Mouse (Mus musculus) T-helper 2 cell (primary cell): ENCODE results near the gene Cfap97d2.

Source experiments
- in situ Hi-C: fragments of 300-600 bp; cut with MboI, MseI; formaldehyde crosslinking; loops from one replicate; pipeline ENCODE4 v1.15.1; 2025; ENCODE audit warnings: high pct_unique_total_duplicates

Cfap97d2 gene

GRCm38 (mm10) chr8:13705668-13706067 lies at the start of gene Cfap97d2:
Gene Cfap97d2 (plus strand): TSS chr8:13705889.
- in situ Hi-C loops = no loop called here

DNA sequence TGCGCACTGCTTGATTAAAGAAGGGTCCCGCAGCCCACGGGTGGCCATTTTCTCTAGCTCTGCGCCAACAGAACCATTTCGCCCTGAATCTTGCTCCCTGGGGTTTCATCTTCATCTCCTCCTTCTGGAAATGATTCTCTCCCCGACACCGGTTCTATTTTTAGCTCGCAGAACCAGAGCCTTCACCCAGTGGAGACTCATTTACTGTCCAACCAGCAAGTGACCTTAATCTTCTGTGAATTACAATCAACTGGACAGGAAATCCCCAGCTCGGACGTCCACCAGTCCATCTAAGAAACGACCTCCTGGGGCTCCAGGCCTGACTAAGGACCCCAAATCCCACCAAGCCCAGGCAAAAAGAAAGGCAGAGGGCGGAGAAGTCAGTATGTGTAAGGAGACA lies 48.2 kb upstream of the Cfap97d2 start:
- in situ Hi-C loops = loop anchor here (10.0 kb wide), 2 partner anchors 53 to 1077 kb away; no protein-coding TSS in a partner anchor

GRCm38 (mm10) chr8:13660323-13660722 lies 45.4 kb upstream of the Cfap97d2 start:
- in situ Hi-C loops = no loop called here

- in situ Hi-C loops = no loop called here
Observed at GRCm38 (mm10) chr8:13664711-13665210, 40.9 kb upstream of the Cfap97d2 start.

GRCm38 (mm10) chr8:13665538-13665937 lies 40.2 kb upstream of the Cfap97d2 start:
- in situ Hi-C loops = no loop called here

- in situ Hi-C loops = no loop called here
Observed at GRCm38 (mm10) chr8:13665944-13666343, 39.7 kb upstream of the Cfap97d2 start.

GRCm38 (mm10) chr8:13667917-13668316 lies 37.8 kb upstream of the Cfap97d2 start:
- in situ Hi-C loops = no loop called here

DNA sequence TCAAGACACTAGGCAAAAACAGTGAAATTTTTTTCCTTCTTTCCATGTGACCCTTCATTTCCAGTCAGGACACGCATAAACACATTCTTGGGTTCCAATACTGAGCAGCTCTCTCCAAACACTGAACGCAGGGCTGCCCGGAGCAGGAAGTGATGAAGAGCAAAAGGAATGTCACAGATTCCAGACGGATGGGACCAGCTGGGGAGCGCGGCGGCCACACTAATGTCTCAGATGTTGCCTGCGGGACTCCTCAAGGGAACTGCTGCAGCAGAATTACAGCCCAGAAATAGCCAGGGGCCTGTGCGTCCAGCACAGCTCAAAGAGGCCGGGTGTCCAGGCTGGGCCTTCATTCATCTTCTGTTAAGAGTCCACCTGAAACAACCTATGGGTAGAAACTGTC lies 37.3 kb upstream of the Cfap97d2 start:
- in situ Hi-C loops = no loop called here

DNA sequence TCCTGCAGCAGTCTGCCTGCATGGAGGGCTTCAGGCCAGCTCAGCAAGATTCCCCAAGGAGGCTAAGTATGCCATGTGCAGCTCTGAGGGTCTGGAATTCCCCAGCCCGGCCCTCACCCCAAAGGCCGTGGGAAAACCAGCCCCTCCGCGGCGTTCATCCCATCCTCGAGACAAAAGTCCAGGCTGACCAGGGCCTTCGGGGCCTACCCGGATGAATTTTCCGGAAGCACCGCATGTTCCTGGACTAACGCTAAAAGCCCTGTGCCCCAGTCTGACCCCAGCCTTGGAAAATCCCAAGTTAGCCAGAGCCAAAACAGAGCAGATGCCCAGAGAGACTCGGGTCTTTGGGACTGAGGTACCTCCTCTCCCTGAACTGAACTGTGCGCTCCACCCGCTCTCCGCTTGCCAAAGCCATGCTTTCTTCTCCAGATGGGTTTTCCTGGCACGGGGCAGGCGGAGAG lies 35.6 kb upstream of the Cfap97d2 start:
- in situ Hi-C loops = loop anchor here (10.0 kb wide), 2 partner anchors 465 to 1305 kb away; partner anchors contain the start of gene Grtp1

- in situ Hi-C loops = loop anchor here (10.0 kb wide), 2 partner anchors 467 to 1303 kb away; partner anchors contain the start of gene Grtp1
Observed at GRCm38 (mm10) chr8:13671246-13672003, 34.3 kb upstream of the Cfap97d2 start.

DNA sequence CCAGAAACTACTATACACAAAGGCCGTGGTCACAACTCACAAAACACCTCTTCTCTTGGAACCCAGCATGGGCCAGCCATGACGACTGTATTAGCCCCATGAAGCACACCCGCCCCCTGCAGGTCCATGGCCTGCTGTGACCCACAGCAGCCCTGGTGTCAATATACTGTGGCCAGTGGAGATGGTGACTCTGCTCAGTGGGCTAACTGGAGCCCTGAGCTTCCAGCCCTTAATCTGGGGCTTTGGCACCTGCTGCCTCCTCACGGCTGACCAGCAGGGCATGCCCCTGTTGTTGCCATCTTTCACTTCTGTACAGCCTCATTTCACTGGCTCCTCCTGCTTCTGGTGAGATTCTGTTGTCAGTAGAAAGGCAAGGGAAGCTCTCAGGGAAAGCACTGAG lies 32.5 kb upstream of the Cfap97d2 start:
- in situ Hi-C loops = loop anchor here (10.0 kb wide), 2 partner anchors 468 to 1302 kb away; partner anchors contain the start of gene Grtp1

GRCm38 (mm10) chr8:13674294-13675010 lies 31.2 kb upstream of the Cfap97d2 start:
- in situ Hi-C loops = loop anchor here (5.0 to 10.0 kb wide), 3 partner anchors 72 to 1300 kb away; partner anchors contain the start of gene Grtp1

- in situ Hi-C loops = loop anchor here (5.0 to 10.0 kb wide), 3 partner anchors 73 to 1300 kb away; partner anchors contain the start of gene Grtp1
Observed at GRCm38 (mm10) chr8:13675121-13675520, 30.6 kb upstream of the Cfap97d2 start.

DNA sequence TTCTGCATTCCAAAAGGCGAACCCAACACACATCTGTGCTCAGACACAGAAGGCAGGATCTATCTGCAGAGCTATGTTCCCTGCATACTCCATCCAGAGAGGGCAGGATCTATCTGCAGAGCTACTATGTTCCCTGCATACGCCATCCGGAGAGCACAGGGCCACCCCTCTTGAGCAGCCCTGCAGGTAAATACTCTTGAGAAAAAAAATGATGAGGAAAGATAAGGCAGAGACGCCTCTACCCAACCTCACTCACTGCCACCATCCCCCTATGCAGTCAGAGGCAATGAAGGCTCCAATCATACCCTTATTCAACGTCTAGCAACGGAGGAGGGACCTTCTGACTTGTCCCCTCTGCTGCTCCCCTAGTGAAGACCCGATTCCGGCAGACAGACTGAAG lies 30.2 kb upstream of the Cfap97d2 start:
- in situ Hi-C loops = loop anchor here (5.0 to 10.0 kb wide), 3 partner anchors 73 to 1299 kb away; partner anchors contain the start of gene Grtp1

DNA sequence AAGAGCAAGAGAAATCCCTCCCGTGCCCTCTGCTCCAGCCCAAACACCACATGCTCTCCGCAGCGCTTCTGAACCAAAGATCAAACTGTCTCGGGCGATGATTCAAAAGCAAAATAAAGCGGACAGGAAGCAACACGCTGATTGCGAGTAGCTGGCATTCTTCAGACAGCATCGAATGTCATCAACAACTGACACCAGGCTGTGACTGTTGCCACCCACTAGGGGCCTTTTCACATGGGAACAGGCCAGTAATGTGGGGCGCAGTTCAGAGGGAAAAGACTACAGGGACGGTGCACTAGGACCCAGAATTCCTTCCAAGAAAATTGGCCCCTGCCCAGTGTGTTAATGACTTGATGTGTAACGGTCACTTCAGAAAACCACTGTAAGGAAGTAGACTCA lies 29.4 kb upstream of the Cfap97d2 start:
- in situ Hi-C loops = loop anchor here (5.0 to 10.0 kb wide), 3 partner anchors 74 to 1298 kb away; partner anchors contain the start of gene Grtp1

DNA sequence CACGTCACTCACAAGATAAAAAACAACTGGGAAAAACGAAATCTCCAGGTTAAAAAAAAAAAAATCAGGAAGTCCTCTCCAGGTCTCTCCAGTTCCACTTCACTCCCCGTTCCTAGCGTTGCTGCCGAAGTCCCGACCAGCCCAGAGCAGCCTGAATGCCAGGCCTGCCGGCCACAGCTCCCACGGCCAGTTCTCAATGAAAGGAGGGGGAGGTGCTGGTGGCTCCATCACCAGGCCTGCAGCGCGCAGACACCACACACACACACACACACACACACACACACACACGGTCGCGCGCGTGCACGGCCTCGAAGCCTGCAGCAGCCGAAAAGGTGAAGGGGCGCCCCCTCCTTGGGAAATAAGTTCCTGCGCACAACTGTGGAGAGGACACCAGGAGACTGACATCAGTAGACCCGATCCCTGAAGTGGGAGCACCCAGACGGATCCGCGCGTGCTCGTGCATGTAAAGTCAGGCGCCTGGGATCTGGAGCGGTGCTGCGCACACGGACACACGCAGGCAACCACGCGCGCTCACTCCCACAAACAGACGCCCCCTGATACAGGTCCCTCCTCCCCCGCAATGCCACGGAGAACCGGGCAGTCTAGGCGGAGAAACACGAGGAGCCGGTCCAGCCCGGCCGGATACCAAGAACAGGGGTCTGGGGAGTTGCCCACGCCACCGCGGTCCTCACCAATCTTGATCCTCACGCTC lies 28.8 kb upstream of the Cfap97d2 start:
- in situ Hi-C loops = loop anchor here (5.0 to 10.0 kb wide), 3 partner anchors 75 to 1298 kb away; partner anchors contain the start of gene Grtp1

- in situ Hi-C loops = loop anchor here (5.0 to 10.0 kb wide), 3 partner anchors 75 to 1297 kb away; partner anchors contain the start of gene Grtp1
Observed at GRCm38 (mm10) chr8:13677413-13677883, 28.2 kb upstream of the Cfap97d2 start, which contains the start of gene Rasa3. Gene Rasa3 (minus strand): TSS chr8:13677603.

- in situ Hi-C loops = loop anchor here (5.0 to 10.0 kb wide), 3 partner anchors 76 to 1297 kb away; partner anchors contain the start of gene Grtp1
Observed at GRCm38 (mm10) chr8:13678182-13678581, 27.5 kb upstream of the Cfap97d2 start.

DNA sequence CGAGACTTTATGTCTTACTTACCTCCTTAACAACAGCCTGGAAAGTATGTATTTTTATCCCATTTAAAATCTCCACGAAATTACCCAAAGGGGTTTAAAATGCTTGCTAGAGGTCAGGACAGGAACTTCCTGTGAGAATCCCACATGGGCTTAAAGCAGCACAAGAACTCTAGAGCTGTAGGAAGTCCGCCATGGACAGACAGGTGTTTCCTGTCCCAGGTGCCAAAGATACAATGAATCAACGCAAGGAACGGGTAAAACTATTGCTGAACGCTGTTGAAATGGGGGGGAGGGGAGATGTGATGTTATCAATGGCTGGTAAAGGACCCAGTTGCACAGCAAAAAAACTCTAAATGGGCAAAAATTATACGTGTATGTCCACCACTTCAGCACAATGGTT lies 21.6 kb upstream of the Cfap97d2 start:
- in situ Hi-C loops = no loop called here

DNA sequence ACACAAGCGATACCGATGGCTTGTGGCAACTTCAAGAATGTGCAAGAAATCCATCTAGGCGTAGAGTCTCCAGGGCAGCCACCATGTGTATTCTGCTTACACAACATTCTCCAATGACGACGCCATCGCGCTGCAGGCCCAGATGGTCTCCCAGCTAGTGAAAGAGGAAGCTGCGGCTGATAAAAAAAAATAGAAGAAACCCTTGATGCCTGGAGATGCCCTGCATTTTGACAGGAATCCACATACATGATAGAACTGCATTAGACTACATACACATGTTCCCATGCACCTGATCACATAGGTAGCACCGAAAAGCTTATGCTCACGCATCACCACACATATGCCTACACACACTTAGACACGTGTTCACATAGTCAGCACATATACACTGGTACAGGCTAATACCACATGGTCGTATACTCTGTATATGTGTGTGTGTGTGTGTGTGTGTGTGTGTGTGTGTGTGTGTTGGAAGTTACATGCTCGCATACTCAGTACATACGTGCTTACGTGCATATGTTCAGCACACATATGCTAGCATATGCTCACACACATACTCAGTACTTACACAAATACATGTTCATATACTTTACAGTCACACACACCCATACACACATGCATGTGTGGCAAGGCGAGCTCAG lies 19.9 kb upstream of the Cfap97d2 start:
- in situ Hi-C loops = no loop called here
